Mouse (Mus musculus): ENCODE data around the gene Gm21936.
"Not testable (repeated sequence)": the region's sequence is repeated elsewhere in the genome, so short reads cannot be mapped to it uniquely, and the experiment has no call there.

The Gm21936 gene

GRCm38 (mm10) chr12:87795212-87795611 is at the start of gene Gm21936:
Gene Gm21936 (plus strand): TSS chr12:87795512.
- not testable (repeated sequence) for DNase-seq (ENCODE audit: extremely low read depth, insufficient read length, low spot score)

DNA sequence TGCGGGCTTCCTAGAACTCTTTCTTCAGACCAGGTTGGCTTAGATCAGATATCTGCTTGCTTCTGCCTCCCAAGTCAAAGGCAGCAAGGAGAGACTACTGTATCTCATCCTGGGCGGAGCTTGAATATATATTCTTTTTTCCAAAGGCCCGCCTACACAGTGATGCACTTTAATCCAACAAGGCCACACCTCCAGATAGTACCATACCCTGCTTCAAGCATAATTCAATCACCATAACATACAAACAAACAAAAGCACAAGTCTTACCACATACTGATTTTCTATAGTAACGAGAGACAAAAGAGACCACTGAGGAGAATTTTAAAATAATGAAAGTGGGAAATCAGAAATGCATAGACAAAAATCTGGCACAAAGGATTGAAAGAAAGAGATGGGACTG is 19.7 kb upstream of the Gm21936 start, which contains the start of gene Gm21319:
TSS of gene Gm21319 (minus strand) at position 101 of the 400 bp plus-strand sequence.
- DNase-seq (ENCODE audit: extremely low read depth, insufficient read length, low spot score) = not testable (repeated sequence)

DNA sequence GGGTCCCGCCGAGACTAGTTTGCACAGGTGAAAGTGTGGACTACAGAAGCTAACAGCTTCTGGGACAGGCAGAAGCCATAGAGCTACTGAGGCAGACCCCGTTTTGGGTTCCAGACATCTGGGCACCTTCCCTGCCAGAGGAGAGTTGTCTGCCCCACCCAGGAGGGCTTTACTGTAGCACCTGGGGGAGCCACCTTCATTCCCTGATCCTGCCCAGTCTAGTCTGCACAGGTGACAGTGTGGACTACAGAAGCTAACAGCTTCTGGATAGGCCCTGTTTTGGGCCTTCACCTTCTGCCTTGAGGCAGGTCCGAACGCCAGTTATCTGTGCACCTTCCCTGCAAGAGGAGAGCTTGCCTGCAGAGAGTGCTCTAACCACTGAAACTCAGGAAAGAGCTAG is 2.7 kb downstream of the Gm21936 start:
- DNase-seq (ENCODE audit: extremely low read depth, insufficient read length, low spot score) = not testable (repeated sequence)

DNA sequence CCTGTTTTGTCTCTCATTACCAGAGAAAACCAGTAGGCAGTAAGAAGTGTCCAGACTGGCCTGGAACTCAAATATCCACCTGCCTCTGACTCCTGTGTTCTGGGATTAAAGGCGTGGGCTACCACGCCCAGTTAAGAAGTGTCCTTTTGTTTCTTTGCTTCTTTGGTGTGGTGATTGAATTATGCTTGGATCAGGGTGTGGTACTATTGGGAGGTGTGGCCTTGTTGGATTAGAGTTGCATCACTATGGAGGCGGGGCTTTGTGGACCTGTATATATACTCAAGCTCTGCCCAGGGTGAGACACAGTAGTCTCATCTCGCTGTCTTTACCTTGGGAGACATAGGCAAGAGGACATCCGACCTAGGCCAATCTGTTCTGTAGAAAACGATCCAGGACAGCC is 21.0 kb downstream of the Gm21936 start, which contains the start of gene BB287469:
TSS of gene BB287469 (plus strand) at position 301 of the 400 bp plus-strand sequence.
- not testable (repeated sequence) for DNase-seq (ENCODE audit: extremely low read depth, insufficient read length, low spot score)

DNA sequence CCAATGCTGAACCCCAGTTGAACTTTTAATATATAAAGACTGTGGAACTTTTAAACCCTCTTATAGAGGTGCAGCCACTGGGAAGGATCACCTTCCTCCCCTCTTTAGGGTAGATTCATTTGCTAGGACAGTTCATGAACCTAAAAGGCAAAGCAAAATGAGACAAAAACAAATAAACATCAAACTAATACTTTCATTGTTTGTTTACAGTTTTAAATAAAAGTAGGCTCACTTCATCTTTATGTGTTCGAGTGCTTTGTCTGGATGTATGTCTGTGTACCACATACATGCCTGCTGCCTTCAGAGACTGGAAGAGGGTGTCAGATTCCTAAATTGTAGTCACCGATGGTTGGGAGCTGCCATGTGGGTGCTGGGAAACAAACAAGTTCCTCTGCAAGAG is 46.9 kb downstream of the Gm21936 start, which contains the start of gene Gm2001:
TSS of gene Gm2001 (minus strand) at position 101 of the 400 bp plus-strand sequence.
- not testable (repeated sequence) for DNase-seq (ENCODE audit: extremely low read depth, insufficient read length, low spot score)
